ENCODE assay signal across 9 mouse cellular contexts in genomic region chr16:18627163-18627562, GRCm38 (mm10). TPM values are rescaled to one million over a fixed set of nuclear protein-coding genes. Genes with fewer than 3 reads are reported as not detected.
DNase-seq lines count a peak whose midpoint lies in the region; ATAC-seq lines count a peak whose summit lies in the region.
"Had no signal": no experiment of that assay in that cellular context is flagged by ENCODE, and none has a peak within 500 bp of the region (broad histone marks: within the 10 kb centered on the region; RNA-seq: fewer than 3 reads in every experiment).

No protein-coding gene starts in this region.

- H3K27ac ChIP-seq in limb, embryonic 11.5 days (replicated peaks; ENCODE audit: low read depth, low read length) = no peak overlapping the region
- H3K27ac ChIP-seq in limb, embryonic 10.5 days = no peak overlapping the region
- H3K27ac ChIP-seq in embryonic facial prominence, embryonic 13.5 days = no peak overlapping the region
- H3K27ac ChIP-seq in hindbrain, embryonic 16.5 days (ENCODE audit: low read depth, low read length) = no peak overlapping the region
- H3K27ac ChIP-seq in neural tube, embryonic 14.5 days (ENCODE audit: low read depth, low read length) = no peak overlapping the region

- H3K36me3 ChIP-seq in limb, embryonic 11.5 days (ENCODE audit: control insufficient read depth, insufficient read depth, low read length) = no peaks in the 10 kb centered on the region
- peaks cover 29% of the 10 kb centered on the region for H3K36me3 ChIP-seq in limb, embryonic 10.5 days
- H3K36me3 ChIP-seq in embryonic facial prominence, embryonic 13.5 days = peaks cover 34% of the 10 kb centered on the region
- peaks cover 31% of the 10 kb centered on the region for H3K36me3 ChIP-seq in hindbrain, embryonic 16.5 days (ENCODE audit: control insufficient read depth, insufficient read depth, low read length)
- H3K36me3 ChIP-seq in neural tube, embryonic 14.5 days (ENCODE audit: control insufficient read depth, insufficient read depth, low read length) = peaks cover 29% of the 10 kb centered on the region

- H3K4me1 ChIP-seq in limb, embryonic 11.5 days (ENCODE audit: control insufficient read depth, insufficient read depth, low read length) = peaks cover 16% of the 10 kb centered on the region
- peaks cover 39% of the 10 kb centered on the region for H3K4me1 ChIP-seq in limb, embryonic 10.5 days
- peaks cover 37% of the 10 kb centered on the region for H3K4me1 ChIP-seq in embryonic facial prominence, embryonic 13.5 days
- H3K4me1 ChIP-seq in hindbrain, embryonic 16.5 days (ENCODE audit: control insufficient read depth, insufficient read depth, low read depth, low read length) = peaks cover 31% of the 10 kb centered on the region
- H3K4me1 ChIP-seq in neural tube, embryonic 14.5 days (ENCODE audit: control insufficient read depth, insufficient read depth, low read length) = peaks cover 21% of the 10 kb centered on the region

- no peaks in the 10 kb centered on the region for H3K9me3 ChIP-seq in limb, embryonic 11.5 days (ENCODE audit: control insufficient read depth, low read length)
- H3K9me3 ChIP-seq in limb, embryonic 10.5 days (replicated peaks) = no peaks in the 10 kb centered on the region
- no peaks in the 10 kb centered on the region for H3K9me3 ChIP-seq in embryonic facial prominence, embryonic 13.5 days
- peaks cover 2% of the 10 kb centered on the region; the same call in 1 of the 2 replicates for H3K9me3 ChIP-seq in hindbrain, embryonic 16.5 days (ENCODE audit: control insufficient read depth, low read length)
- H3K9me3 ChIP-seq in neural tube, embryonic 14.5 days (ENCODE audit: control insufficient read depth, low read length) = no peaks in the 10 kb centered on the region

- no peak overlapping the region for H3K4me3 ChIP-seq in limb, embryonic 11.5 days (ENCODE audit: low read depth, low read length)
- H3K4me3 ChIP-seq in limb, embryonic 10.5 days = no peak overlapping the region
- peak overlapping the region; percentile 82; the same call in 1 of the 2 replicates for H3K4me3 ChIP-seq in embryonic facial prominence, embryonic 13.5 days
- peak overlapping the region; percentile 83; the same call in 1 of the 2 replicates for H3K4me3 ChIP-seq in hindbrain, embryonic 16.5 days (ENCODE audit: low read length)
- 0 out of 2 replicates have a peak overlapping the region, but pooled peaks have one; percentile 85 for H3K4me3 ChIP-seq in neural tube, embryonic 14.5 days (ENCODE audit: low read depth, low read length)

- 44% methylated on average over 3 of the region's 3 CpGs for WGBS in limb, embryonic 11.5 days
- 37% methylated on average over 3 of the region's 3 CpGs for WGBS in limb, embryonic 10.5 days
- WGBS in embryonic facial prominence, embryonic 13.5 days = 45% methylated on average over 3 of the region's 3 CpGs
- 50% methylated on average over 3 of the region's 3 CpGs for WGBS in hindbrain, embryonic 16.5 days
- 47% methylated on average over 3 of the region's 3 CpGs for WGBS in neural tube, embryonic 14.5 days

- 0 out of 2 replicates have a peak overlapping the region, but pooled peaks have one; percentile 7 for H3K9ac ChIP-seq in limb, embryonic 11.5 days (ENCODE audit: low read length)
- 0 out of 2 replicates have a peak overlapping the region, but pooled peaks have one; percentile 87 for H3K9ac ChIP-seq in embryonic facial prominence, embryonic 13.5 days
- no peak overlapping the region for H3K9ac ChIP-seq in hindbrain, embryonic 16.5 days (ENCODE audit: low read depth, low read length)
- no peak overlapping the region; the same call in 1 of the 2 replicates for H3K9ac ChIP-seq in neural tube, embryonic 14.5 days (replicated peaks; ENCODE audit: low read depth, low read length)

- peak; percentile 21 for DNase-seq in limb, embryonic 11.5 days (ENCODE audit: low spot score)
- DNase-seq in limb, embryonic 10.5 days (ENCODE audit: low spot score) = no peak
- DNase-seq in MN1 (ENCODE audit: low spot score) = no peak
- DNase-seq in kidney, postnatal 4 days = no peak
- DNase-seq in heart, adult 8-10 months (ENCODE audit: low spot score) = no peak

- peaks cover 55% of the 10 kb centered on the region for H3K27me3 ChIP-seq in limb, embryonic 11.5 days (ENCODE audit: control insufficient read depth, insufficient read depth, low read length)
- peaks cover 87% of the 10 kb centered on the region for H3K27me3 ChIP-seq in limb, embryonic 10.5 days (ENCODE audit: low read depth, poor library complexity, severe bottlenecking)
- peaks cover 55% of the 10 kb centered on the region for H3K27me3 ChIP-seq in embryonic facial prominence, embryonic 13.5 days
- peaks cover 34% of the 10 kb centered on the region for H3K27me3 ChIP-seq in hindbrain, embryonic 16.5 days (replicated peaks; ENCODE audit: control insufficient read depth, insufficient read depth, low read length)
- H3K27me3 ChIP-seq in neural tube, embryonic 14.5 days (ENCODE audit: control insufficient read depth, insufficient read depth, low read length) = peaks cover 39% of the 10 kb centered on the region
- H3K27me3 ChIP-seq: Patski had no signal

- peak overlapping the region; percentile 88; the same call in 1 of the 2 replicates for H3K4me2 ChIP-seq in limb, embryonic 11.5 days (ENCODE audit: low read depth, severe bottlenecking)
- H3K4me2 ChIP-seq in embryonic facial prominence, embryonic 13.5 days = peak overlapping the region; percentile 86
- peak overlapping the region; percentile 88 for H3K4me2 ChIP-seq in hindbrain, embryonic 16.5 days (ENCODE audit: low read length)
- H3K4me2 ChIP-seq in neural tube, embryonic 14.5 days (ENCODE audit: low read depth, low read length) = peak overlapping the region; percentile 68

- no peak for ATAC-seq in limb, embryonic 11.5 days (ENCODE audit: insufficient number of reproducible peaks, low FRiP score, low TSS enrichment, low read depth)
- no peak for ATAC-seq in embryonic facial prominence, embryonic 13.5 days (ENCODE audit: insufficient number of reproducible peaks, insufficient read depth, low FRiP score, low TSS enrichment, low read depth)
- no peak for ATAC-seq in hindbrain, embryonic 16.5 days
- ATAC-seq in neural tube, embryonic 14.5 days (ENCODE audit: low read depth) = no peak

RNA-seq across cellular contexts. Expression of gene Gm49601, which starts 0.9 kb away (rescaled TPM):
- polyA plus RNA-seq in limb, embryonic 11.5 days (2014; fragmentation: Nextera tagmentation; extraction: Ambion mirVana) = 2.3 and 2.4 TPM in 2 replicates
- 2.3 and 4.7 TPM in 2 replicates for polyA plus RNA-seq in limb, embryonic 10.5 days (2016; fragmentation: Nextera tagmentation; extraction: Ambion mirVana)
- 4.5 and 7.4 TPM in 2 replicates for polyA plus RNA-seq in embryonic facial prominence, embryonic 13.5 days (2015; fragmentation: Nextera tagmentation; extraction: Ambion mirVana)
- 18.7 and 22.6 TPM in 2 replicates for polyA plus RNA-seq in hindbrain, embryonic 16.5 days (2015; fragmentation: Nextera tagmentation; extraction: Ambion mirVana)
- polyA plus RNA-seq in neural tube, embryonic 14.5 days (2014; fragmentation: Nextera tagmentation; extraction: Ambion mirVana) = 8.3 and 10.7 TPM in 2 replicates
- total RNA-seq in heart, adult 8-10 months (2022) = 1 to 10 TPM in 1 of 4 experiments, under 1 TPM in 3; 0.46 to 2.0 (median 0.66) TPM

RNA-seq across cellular contexts. Expression of gene Sept5, which starts 2.6 kb away (rescaled TPM):
- polyA plus RNA-seq in limb, embryonic 11.5 days (2014; fragmentation: Nextera tagmentation; extraction: Ambion mirVana) = 30.0 and 31.1 TPM in 2 replicates
- 19.4 and 29.1 TPM in 2 replicates for polyA plus RNA-seq in limb, embryonic 10.5 days (2016; fragmentation: Nextera tagmentation; extraction: Ambion mirVana)
- polyA plus RNA-seq in embryonic facial prominence, embryonic 13.5 days (2015; fragmentation: Nextera tagmentation; extraction: Ambion mirVana) = 39.7 and 45.9 TPM in 2 replicates
- polyA plus RNA-seq in hindbrain, embryonic 16.5 days (2015; fragmentation: Nextera tagmentation; extraction: Ambion mirVana) = 230 and 249 TPM in 2 replicates
- 179 and 183 TPM in 2 replicates for polyA plus RNA-seq in neural tube, embryonic 14.5 days (2014; fragmentation: Nextera tagmentation; extraction: Ambion mirVana)
- 1 to 10 TPM; 2.2 to 4.1 (median 3.0) TPM for total RNA-seq in heart, adult 8-10 months (2022)

RNA-seq across cellular contexts. Expression of gene Gp1bb, which starts 5.0 kb away (rescaled TPM):
- polyA plus RNA-seq in limb, embryonic 11.5 days (2014; fragmentation: Nextera tagmentation; extraction: Ambion mirVana) = 4.1 and 4.5 TPM in 2 replicates
- polyA plus RNA-seq in limb, embryonic 10.5 days (2016; fragmentation: Nextera tagmentation; extraction: Ambion mirVana) = 1.8 and 2.8 TPM in 2 replicates
- polyA plus RNA-seq in embryonic facial prominence, embryonic 13.5 days (2015; fragmentation: Nextera tagmentation; extraction: Ambion mirVana) = 2.2 and 3.2 TPM in 2 replicates
- polyA plus RNA-seq in hindbrain, embryonic 16.5 days (2015; fragmentation: Nextera tagmentation; extraction: Ambion mirVana) = 9.6 and 9.7 TPM in 2 replicates
- 11.5 and 14.1 TPM in 2 replicates for polyA plus RNA-seq in neural tube, embryonic 14.5 days (2014; fragmentation: Nextera tagmentation; extraction: Ambion mirVana)
- total RNA-seq in heart, adult 8-10 months (2022) = 1 to 10 TPM in 1 of 4 experiments, under 1 TPM in 3; 0.28 to 1.9 (median 0.36) TPM

RNA-seq across cellular contexts. Expression of gene Tbx1, which starts 36.7 kb away (rescaled TPM):
- 2.3 and 2.5 TPM in 2 replicates for polyA plus RNA-seq in limb, embryonic 11.5 days (2014; fragmentation: Nextera tagmentation; extraction: Ambion mirVana)
- polyA plus RNA-seq in limb, embryonic 10.5 days (2016; fragmentation: Nextera tagmentation; extraction: Ambion mirVana) = 1.1 and 1.7 TPM in 2 replicates
- polyA plus RNA-seq in embryonic facial prominence, embryonic 13.5 days (2015; fragmentation: Nextera tagmentation; extraction: Ambion mirVana) = 7.9 and 8.3 TPM in 2 replicates
- polyA plus RNA-seq in hindbrain, embryonic 16.5 days (2015; fragmentation: Nextera tagmentation; extraction: Ambion mirVana) = 0.89 and 0.90 TPM in 2 replicates
- 0.64 and 1.5 TPM in 2 replicates for polyA plus RNA-seq in neural tube, embryonic 14.5 days (2014; fragmentation: Nextera tagmentation; extraction: Ambion mirVana)
- total RNA-seq in heart, adult 8-10 months (2022) = 1 to 10 TPM; 1.0 to 2.0 (median 1.1) TPM

Comparison
In these comparisons a context has a peak if more than half of its experiments do, and no peak if none do; other contexts are left out.
1. H3K4me3 ChIP-seq: peak in embryonic facial prominence, embryonic 13.5 days (single experiment), hindbrain, embryonic 16.5 days (single experiment) and neural tube, embryonic 14.5 days (single experiment); none in limb, embryonic 11.5 days (single experiment) and limb, embryonic 10.5 days (single experiment).
2. H3K9ac ChIP-seq: peak in limb, embryonic 11.5 days (single experiment) and embryonic facial prominence, embryonic 13.5 days (single experiment); none in hindbrain, embryonic 16.5 days (single experiment) and neural tube, embryonic 14.5 days (single experiment).
3. Peak in every context shown above with its lines, with median percentiles within 50 percentile points of each other: H3K4me2 ChIP-seq.